Mouse (Mus musculus): ENCODE measurements around the gene Chst1. TPM values are rescaled to one million over a fixed set of nuclear protein-coding genes. Genes with fewer than 3 reads are reported as not detected.

Chst1 gene
- polyA plus RNA-seq, 1 experiment from 2014 or later = 18.9 TPM

DNA sequence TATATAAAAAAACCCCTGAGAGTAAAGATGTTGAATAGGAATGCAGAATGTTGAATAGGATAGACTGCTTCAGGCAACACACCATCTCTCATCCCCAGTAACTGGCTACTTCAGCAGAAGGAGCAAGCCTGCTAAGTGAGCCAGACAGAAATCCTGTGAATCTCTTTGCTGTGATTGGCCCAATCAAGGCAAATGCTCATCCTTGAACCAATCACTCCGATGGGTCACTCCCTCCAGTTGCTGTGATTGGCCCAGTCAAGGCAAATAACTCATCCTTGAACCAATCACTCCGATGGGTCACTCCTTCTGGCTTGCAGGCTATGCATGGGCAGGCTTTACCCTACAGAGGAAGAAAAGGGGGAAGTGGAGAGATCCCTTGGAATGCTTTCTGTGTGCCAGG lies 57.7 kb downstream of the Chst1 start:
- no peak for DNase-seq (ENCODE audit: low spot score)
- Histone ChIP-seq H3K27me3 (replicated peaks; ENCODE audit: control insufficient read depth, insufficient read depth, low read length) (no peaks in the 10 kb centered on the region), H3K9me3 (replicated peaks; ENCODE audit: control insufficient read depth, low read length) (no peaks in the 10 kb centered on the region), H3K4me3 (ENCODE audit: low read depth, low read length) (no peak overlapping the region), H3K36me3 (ENCODE audit: control insufficient read depth, insufficient read depth, low read length) (no peaks in the 10 kb centered on the region), H3K9ac (ENCODE audit: low read length) (no peak overlapping the region), H3K4me2 (ENCODE audit: low read length) (no peak overlapping the region), H3K4me1 (ENCODE audit: control insufficient read depth, insufficient read depth, low read length) (no peaks in the 10 kb centered on the region), H3K27ac (ENCODE audit: low read depth, low read length) (no peak overlapping the region)
- no peak for ATAC-seq
- 83% methylated on average over 2 of the region's 2 CpGs for WGBS

DNA sequence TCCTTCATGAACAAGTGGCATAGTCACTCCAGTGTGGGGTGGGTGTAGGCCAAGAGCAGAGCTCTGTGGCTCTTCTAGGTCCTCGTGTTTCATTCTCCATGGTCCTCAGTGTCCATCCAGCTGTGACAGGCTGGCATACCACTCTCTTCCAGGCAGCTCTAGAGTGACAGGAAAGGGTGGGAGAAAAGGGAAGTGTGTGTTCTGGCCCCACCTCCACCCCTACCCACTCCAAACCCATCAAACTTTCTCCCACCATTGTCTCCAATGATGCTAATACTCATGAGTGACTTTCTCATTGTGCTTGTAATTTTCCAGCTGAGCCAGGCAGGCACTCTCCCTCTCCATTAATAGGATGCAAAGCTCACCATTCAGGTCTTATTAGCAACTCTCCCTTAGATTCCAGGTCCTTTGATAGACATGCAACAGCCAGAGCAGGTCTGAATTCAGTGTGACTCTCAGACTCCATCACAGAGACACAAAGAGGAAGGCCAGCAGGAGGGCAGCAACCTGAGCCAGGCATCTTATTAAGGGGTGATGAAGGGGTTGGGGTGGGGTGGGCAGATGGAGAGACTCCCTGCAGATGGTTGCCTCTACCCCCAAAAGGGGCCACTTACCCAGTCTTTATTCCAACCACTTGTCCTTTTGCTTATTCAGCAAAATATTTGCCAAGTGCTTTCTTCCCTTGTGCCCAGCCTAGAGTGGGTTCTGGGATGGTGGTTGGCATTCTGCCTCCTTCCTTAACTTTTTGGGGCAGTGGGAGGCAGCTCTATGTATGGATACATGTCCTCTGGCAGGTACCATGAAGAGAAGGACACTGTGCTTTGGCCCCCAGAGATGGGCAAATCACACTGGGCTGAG lies 59.0 kb downstream of the Chst1 start:
- Histone ChIP-seq H3K4me3 (ENCODE audit: low read depth, low read length) (no peak overlapping the region), H3K27ac (ENCODE audit: low read depth, low read length) (no peak overlapping the region), H3K9ac (ENCODE audit: low read length) (no peak overlapping the region), H3K27me3 (replicated peaks; ENCODE audit: control insufficient read depth, insufficient read depth, low read length) (no peaks in the 10 kb centered on the region), H3K4me1 (ENCODE audit: control insufficient read depth, insufficient read depth, low read length) (no peaks in the 10 kb centered on the region), H3K9me3 (replicated peaks; ENCODE audit: control insufficient read depth, low read length) (no peaks in the 10 kb centered on the region), H3K36me3 (ENCODE audit: control insufficient read depth, insufficient read depth, low read length) (no peaks in the 10 kb centered on the region), H3K4me2 (ENCODE audit: low read length) (no peak overlapping the region)
- DNase-seq (ENCODE audit: low spot score) (no peak), ATAC-seq (no peak)
- 22% methylated on average over 1 of the region's 1 CpGs for WGBS

DNA sequence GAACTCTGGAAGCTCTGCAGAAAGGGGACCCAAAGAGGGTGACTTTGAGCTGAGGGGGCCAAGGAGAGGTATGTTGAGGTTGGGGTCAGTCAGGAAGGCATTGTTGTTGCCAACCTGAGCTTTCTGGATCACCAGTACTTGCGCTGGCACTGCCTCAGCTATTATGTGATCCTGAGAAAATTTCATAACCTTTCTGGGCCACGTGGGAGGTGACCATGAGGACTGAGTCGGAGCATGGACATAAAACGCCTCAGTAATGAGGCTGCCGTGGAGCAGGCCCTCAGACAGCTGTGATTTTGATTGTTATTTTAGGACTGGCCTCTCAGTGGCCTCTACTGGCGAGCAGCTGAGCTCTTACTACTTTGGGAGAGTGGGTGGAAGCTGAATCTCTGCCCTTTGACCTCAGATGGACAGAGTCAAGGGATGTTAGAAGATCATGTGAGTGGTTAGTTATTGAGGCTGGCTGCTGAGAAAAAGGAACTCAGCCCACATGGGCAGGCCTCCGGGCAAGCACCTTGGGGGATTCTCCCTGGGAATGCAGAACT lies 60.1 kb downstream of the Chst1 start:
- Histone ChIP-seq H3K4me3 (ENCODE audit: low read depth, low read length) (no peak overlapping the region), H3K9me3 (replicated peaks; ENCODE audit: control insufficient read depth, low read length) (no peaks in the 10 kb centered on the region), H3K9ac (ENCODE audit: low read length) (no peak overlapping the region), H3K4me1 (ENCODE audit: control insufficient read depth, insufficient read depth, low read length) (no peaks in the 10 kb centered on the region), H3K36me3 (ENCODE audit: control insufficient read depth, insufficient read depth, low read length) (no peaks in the 10 kb centered on the region), H3K27me3 (replicated peaks; ENCODE audit: control insufficient read depth, insufficient read depth, low read length) (no peaks in the 10 kb centered on the region), H3K4me2 (ENCODE audit: low read length) (no peak overlapping the region), H3K27ac (ENCODE audit: low read depth, low read length) (no peak overlapping the region)
- ATAC-seq = no peak
- WGBS = 79% methylated on average over 7 of the region's 7 CpGs
- DNase-seq (ENCODE audit: low spot score) = no peak

DNA sequence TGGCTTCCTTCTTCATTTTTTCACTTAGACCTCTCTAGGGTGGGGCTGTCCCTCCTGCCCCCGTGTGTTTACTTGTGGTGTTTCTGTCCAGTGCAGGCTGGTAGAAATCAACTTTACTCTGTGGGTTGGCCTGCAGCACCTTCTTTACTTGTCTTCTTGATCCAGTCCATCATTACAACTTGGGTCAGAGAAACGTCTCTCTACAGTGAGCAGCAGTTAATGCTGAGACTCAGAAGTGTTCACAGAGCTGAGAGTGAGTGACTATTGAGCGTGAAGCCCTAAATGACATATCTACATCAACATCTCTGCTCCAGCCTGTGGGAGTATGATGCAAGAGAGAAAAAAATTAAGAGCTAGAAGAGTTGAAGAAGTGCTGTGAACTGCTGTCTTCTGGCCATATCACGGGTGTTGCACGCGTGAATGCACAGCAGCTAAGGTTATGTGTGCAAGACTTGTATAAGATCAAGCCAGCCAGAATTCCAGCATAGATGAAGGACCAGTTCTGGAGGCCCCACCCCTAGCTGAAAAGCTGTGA lies 63.1 kb downstream of the Chst1 start:
- Histone ChIP-seq H3K4me2 (ENCODE audit: low read length) (no peak overlapping the region), H3K27ac (ENCODE audit: low read depth, low read length) (no peak overlapping the region), H3K27me3 (replicated peaks; ENCODE audit: control insufficient read depth, insufficient read depth, low read length) (no peaks in the 10 kb centered on the region), H3K4me1 (ENCODE audit: control insufficient read depth, insufficient read depth, low read length) (no peaks in the 10 kb centered on the region), H3K36me3 (ENCODE audit: control insufficient read depth, insufficient read depth, low read length) (no peaks in the 10 kb centered on the region), H3K9ac (ENCODE audit: low read length) (no peak overlapping the region), H3K4me3 (ENCODE audit: low read depth, low read length) (no peak overlapping the region), H3K9me3 (replicated peaks; ENCODE audit: control insufficient read depth, low read length) (no peaks in the 10 kb centered on the region)
- DNase-seq (ENCODE audit: low spot score) (no peak), ATAC-seq (no peak)
- 89% methylated on average over 6 of the region's 6 CpGs for WGBS

Small RNA genes within 50 kb of the gene (microRNA-seq; reads per million reads assigned to microRNA genes)
- not detected for gene Mir7221
- gene Mir7222 = not detected

Other genes starting within 250 kb of the Chst1 start
- gene Pex16, start 225.0 kb upstream of the Chst1 start, polyA plus RNA-seq (2014; fragmentation: Nextera tagmentation; extraction: Ambion mirVana) = 37.1 and 37.9 TPM in 2 replicates
- 0.99 and 1.5 TPM in 2 replicates for gene Large2, start 224.8 kb upstream of the Chst1 start, polyA plus RNA-seq (2014; fragmentation: Nextera tagmentation; extraction: Ambion mirVana)
- 3.2 and 3.7 TPM in 2 replicates for gene 1700029I15Rik, start 217.2 kb upstream of the Chst1 start, polyA plus RNA-seq (2014; fragmentation: Nextera tagmentation; extraction: Ambion mirVana)
- gene Mapk8ip1, start 198.4 kb upstream of the Chst1 start, polyA plus RNA-seq (2014; fragmentation: Nextera tagmentation; extraction: Ambion mirVana) = 49.3 and 54.5 TPM in 2 replicates
- 16.1 and 24.6 TPM in 2 replicates for gene Cry2, start 165.7 kb upstream of the Chst1 start, polyA plus RNA-seq (2014; fragmentation: Nextera tagmentation; extraction: Ambion mirVana)
- 8.7 and 11.3 TPM in 2 replicates for gene Slc35c1, start 139.2 kb upstream of the Chst1 start, polyA plus RNA-seq (2014; fragmentation: Nextera tagmentation; extraction: Ambion mirVana)

Data from forebrain, embryonic 14.5 days (tissue).